Mouse (Mus musculus): ENCODE measurements at regions not wholly inside any gene's neighbourhood (a gene's known extent, or its start where the extent isn't known, plus 50 kb on each side); places are given as distances from the start of the nearest gene placed in this dataset.
"Not testable (repeated sequence)": the region's sequence is repeated elsewhere in the genome, so short reads cannot be mapped to it uniquely, and the experiment has no call there.

DNA sequence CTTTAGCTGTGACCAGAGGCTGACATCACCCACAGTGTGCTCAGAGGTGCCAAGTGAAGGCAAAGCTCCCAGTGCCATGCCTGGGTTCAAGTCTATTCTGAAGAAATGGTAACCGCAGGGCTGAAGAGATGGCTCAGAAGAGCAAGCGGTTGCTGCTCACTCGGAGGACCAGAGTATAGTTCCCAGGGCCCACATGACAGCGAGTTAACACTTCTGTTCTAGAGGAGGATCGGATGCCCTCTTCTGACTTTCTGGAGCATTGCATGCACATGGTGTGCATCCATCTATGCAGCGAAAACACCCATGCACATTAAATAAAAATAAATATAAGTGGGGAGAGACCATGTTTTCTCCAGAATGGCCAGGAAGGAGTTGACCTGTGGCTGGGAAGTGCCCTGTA lies 209.5 kb downstream of the Sorl1 start:
- in situ Hi-C loops (cut with MboI; ENCODE audit: unreplicated experiment in 2 of 2) = no loop called here

DNA sequence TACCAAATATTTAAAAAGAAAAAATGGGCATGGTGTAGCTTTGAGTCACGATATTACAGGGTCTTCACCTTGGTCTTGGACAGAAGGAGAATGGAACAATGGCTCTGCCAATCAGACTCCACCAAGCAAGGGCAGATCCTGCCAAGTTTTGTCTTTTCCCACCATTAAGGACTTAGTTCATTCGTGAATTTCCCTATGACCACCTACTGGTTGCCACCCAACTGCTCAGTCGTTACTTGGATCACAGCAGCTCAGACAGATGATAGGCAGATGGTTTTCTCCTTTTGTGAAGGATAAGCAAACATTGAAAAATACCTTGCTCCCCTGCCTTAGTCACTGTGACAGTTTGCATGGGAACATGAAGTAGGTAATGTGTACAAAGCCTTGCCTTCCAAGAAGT lies 210.2 kb downstream of the Sorl1 start:
- in situ Hi-C loops (cut with MboI; ENCODE audit: unreplicated experiment in 2 of 2) = no loop called here

DNA sequence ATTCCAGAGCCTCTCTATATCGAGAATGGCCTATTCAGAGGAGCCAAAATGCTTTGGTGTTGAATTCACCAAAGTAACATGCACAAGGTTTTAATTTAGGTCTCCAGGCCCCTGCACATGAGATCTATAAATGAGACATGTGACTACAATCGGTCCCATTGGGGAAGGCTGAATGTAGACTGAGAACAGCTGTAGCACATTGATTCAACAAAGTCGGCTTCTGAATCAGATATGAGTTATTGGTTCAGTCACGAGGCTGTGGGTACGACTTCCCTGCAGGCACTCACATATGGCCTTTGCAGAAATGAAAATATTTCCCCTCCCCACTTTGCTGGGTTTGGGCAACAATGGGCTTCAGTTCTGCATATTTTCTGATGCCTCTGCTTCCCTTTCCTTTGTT lies 211.6 kb downstream of the Sorl1 start:
- in situ Hi-C loops (cut with MboI; ENCODE audit: unreplicated experiment in 2 of 2) = no loop called here

DNA sequence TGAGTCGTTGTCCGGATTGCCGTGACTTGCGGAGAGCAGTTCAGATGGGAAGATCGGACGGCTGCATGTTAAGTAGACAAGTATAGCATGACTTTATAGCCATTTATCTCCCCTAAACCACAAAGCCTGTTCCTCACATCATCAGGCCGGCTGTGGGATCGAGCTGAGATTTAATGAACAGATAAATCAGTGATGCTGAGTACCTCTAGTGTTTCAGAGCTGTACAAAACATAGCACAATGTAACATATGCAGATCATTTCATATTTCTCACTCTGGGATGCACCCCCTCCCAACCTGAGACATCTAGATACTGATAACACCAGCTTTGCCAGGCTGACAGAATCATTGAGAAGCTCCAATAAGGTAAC lies 223.5 kb downstream of the Sorl1 start:
- in situ Hi-C loops (cut with MboI; ENCODE audit: unreplicated experiment in 2 of 2) = no loop called here

DNA sequence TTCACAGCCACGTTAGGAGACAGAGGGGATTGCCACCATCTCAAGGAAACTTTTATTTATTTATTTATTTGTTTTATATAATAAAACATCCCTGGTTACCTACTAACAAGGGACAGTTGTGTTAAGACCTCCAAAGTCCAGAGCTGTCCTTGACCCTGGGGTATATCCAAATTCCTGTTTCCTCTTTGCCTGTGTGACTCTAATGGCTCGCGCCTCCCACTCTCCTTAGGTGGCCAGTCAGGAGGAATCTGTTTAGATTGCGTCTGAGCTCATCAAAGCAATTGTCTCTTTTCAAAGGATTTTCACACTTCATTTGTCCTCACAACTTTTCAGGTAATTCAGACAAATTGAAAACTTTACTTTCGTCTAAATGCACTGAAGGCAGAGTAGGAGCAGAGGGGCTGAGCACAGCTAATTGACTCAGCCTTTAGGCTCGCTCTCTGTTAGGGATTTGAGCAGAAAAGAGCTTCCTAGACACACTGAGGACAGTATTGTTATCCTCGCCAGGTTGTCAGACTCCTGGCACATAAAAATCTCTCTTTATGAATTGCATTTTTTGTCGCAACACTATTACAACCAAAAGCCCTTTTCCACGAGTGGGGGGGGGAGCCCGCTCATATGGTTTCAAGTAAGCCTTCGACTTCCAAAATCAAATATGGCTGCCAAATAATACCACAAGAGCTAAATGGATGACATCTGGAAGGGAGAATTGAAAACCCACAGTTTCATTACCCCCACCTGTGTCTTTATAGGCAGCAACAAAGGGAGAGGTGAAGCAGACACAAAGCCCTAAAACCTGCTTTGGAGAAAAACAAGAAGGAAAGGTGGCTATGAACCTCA lies 224.1 kb downstream of the Sorl1 start:
- in situ Hi-C loops (cut with MboI; ENCODE audit: unreplicated experiment in 2 of 2) = no loop called here

DNA sequence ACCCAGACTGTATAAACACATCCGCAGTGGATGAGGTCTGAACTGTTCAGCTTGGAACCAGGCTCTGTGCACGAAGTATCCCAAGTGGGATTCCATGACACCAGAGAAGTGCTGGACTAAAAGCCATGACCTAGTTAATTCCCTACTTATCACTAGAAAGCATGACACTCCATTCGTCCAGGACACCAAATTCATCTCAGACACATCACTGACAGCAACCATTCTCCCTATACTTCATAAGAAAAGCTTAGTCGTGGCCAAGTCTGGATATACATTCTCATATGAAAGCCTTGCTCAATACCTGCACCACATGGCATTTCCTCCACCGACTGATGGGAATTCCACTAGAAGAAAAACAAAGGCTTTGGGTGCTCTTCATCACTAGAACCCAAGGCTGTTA lies 229.0 kb downstream of the Sorl1 start:
- in situ Hi-C loops (cut with MboI; ENCODE audit: unreplicated experiment in 2 of 2) = no loop called here

DNA sequence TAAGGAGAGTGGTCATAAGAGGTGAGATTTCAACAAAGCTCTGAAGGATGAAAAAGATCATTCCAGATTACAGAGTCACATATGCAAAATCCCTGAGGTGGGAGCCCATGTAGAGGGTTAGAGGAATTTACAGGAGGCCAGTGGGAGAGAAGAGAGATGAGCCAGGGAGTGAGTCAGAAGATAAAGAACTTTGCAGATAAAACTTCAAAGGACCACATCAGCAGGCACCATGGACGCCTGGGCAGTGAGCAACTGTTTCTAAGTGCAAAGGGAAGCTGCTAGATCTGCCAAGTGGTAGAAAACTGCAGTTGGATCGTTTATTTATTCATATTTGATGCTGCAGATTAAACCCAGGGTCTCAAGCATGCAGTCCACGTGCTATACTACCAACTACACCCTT lies 231.3 kb downstream of the Sorl1 start:
- in situ Hi-C loops (cut with MboI; ENCODE audit: unreplicated experiment in 2 of 2) = no loop called here

DNA sequence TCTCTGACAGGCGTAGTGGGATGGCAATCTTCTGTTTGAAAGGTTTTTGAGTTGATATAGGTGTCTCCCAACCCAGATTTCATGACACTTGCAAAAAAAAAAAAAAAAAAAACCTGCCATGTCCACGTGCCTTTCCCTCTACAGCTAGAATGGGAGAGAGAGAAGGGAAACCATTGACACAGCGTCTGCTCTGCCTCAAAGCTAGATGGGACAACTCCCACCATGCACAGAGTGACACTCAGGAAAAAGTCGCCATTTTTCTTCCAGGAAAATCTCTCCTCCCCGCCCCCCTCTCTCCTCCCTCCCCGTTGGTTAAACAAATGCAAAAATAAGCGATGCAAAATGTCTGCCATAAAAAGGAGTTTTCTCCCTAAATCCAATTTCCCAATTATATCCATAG lies 232.9 kb downstream of the Sorl1 start:
- in situ Hi-C loops (cut with MboI; ENCODE audit: unreplicated experiment in 2 of 2) = no loop called here

DNA sequence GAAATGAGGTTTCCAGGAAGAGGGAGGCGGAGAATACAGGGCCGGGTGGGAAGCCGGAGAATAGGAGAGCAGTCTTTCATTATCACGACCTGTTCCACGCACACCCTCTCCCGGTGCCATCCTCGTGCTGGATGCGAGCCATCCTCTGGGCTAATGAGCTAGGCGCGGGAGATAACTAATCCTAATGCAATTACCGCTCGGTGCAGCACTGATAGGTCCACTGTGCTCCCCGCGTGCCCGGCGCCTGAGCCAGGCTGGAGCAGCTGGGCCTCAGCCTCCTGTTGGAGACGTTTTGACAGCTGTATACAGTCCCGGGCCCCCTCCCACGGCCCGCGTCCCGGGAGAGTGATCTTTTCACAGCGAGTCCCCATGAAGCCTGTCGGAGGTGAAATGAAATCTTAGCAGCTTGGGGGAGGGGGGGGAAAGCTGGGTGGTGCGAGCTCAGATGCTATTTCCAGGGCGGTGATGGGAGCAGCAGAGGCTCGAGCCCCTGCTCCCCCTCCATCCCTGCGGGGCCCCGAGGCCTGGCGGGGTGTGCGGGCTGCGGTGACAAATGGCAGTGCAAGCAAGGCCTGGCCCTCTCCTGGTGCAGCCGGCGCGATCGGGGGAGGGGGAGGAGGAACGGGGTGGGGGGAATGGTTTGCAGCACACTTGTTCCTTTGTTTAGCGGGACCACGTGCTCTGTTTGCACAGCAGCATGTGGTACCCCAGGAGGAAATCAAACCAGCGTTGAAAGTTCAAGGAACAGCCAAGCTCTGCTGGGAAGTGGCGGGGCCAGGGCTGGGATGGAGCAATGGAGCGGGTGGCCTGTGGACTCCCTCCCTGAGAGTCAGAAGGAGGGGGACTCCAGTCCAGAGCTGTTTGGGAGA lies 233.6 kb downstream of the Sorl1 start:
- in situ Hi-C loops (cut with MboI; ENCODE audit: unreplicated experiment in 2 of 2) = no loop called here

DNA sequence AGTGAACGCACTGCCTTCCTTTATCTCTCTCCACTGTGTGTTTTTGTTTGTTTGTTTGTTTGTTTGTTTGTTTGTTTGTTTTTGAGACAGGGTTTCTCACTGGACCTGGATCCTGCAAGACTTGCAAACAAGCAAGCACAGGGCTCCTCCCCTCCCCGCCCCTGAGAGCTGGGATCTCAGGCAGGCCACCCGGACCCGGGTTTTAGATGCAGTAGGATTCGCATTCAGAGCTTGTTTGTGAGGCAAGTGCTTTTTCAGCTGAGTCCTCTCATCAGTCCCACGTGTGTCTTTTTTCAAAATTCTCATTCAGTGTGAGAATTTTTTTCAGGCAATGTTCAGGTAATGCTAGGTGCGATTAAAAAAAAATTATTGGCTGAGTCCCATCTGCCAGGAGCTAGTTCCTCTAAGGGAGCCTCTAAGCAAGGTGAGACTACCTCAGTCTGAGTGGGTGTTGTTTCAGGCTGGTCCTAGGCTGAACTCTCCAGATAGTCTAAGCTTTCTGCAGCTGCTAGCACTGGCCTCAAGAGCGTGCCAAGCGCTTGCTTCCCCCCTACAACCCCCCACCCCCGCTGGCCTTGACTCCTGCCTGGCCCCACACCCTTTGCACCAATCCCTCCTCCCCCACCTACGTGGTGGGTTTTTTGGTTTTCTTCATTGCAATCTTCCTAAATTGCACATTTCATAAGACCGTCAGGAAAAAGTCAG lies 234.4 kb downstream of the Sorl1 start:
- in situ Hi-C loops (cut with MboI; ENCODE audit: unreplicated experiment in 2 of 2) = no loop called here

DNA sequence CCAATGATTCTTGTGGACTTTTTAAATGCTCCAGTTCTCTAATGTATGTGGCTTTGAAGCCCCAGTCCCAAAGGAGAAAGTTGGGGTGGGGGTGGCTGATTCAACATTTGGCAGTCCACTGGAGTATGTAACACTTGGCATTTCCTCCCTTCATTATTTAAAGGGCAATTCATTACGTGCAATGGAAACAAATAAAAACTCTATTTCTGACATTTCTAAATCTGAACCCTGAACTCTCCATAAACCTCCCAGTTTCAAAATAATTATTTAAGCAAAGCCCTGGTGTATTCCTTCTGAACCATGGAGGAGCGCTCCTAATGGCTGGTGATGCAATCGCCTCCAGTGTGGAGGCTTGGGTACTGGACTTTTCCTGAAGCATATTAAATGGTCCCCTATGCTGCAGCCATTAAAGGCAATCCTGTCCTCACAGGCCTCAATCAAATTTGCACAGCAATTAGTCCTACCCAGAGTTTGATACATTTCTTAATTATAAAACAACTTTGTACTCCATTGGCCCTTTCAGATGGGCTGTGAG lies 235.4 kb downstream of the Sorl1 start:
- in situ Hi-C loops (cut with MboI; ENCODE audit: unreplicated experiment in 2 of 2) = no loop called here

DNA sequence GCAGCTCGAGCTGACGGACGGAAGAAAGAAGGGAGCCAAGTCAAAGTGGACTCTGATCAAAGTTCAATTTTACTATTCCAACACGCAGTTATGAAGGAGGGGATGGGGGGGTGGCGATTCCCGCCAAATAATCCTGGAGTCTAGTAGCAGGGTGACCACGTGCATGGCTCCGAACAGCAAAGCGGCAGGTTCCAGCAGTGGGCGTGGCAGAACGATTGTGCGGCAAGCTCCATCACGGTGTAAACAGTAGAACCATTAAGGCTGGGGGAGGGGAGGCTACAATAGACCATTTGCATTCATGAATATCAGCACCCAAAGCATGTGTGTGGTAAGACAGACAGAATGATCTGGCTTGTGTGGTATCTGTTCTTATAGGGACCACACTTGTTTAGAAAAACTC lies 237.6 kb downstream of the Sorl1 start:
- in situ Hi-C loops (cut with MboI; ENCODE audit: unreplicated experiment in 2 of 2) = not testable (repeated sequence)

DNA sequence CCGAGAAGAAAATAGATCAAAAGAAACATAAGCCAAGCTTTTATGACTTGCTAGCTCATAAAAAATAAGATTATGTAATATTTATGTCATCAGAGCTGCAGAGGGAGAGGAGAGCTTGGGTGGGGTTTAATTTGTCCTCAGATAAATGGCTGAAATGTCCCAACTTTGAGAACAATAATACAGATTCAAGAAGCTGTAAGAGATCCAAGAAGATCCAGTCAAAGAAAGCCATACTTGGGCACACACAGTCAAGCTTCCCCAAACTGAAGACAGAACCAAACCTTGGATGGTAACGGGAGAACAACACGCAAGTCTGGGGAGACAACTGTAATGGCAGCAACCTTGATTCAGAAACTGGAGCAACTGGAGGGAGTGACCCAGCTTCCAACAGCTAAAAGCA lies 243.6 kb downstream of the Sorl1 start:
- in situ Hi-C loops (cut with MboI; ENCODE audit: unreplicated experiment in 2 of 2) = no loop called here

DNA sequence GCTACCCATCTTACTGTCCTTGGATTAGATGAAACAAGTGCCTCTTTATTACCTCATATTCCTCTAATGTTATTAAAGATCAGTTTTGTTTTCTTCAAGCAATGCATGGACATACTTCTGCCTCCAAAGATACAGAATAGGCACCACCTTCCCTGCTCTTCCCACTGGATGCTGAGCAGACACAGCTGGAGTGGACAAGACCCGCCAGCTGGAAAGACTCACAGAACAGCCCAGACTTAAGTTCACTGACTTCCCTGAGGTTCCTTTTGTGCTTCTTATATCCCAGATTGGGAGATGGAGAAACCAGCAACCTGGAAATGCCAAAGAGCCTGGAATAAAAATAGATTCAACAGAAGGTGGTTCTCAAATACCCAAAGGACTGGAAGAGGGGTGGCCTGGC lies 245.0 kb downstream of the Sorl1 start:
- in situ Hi-C loops (cut with MboI; ENCODE audit: unreplicated experiment in 2 of 2) = no loop called here

DNA sequence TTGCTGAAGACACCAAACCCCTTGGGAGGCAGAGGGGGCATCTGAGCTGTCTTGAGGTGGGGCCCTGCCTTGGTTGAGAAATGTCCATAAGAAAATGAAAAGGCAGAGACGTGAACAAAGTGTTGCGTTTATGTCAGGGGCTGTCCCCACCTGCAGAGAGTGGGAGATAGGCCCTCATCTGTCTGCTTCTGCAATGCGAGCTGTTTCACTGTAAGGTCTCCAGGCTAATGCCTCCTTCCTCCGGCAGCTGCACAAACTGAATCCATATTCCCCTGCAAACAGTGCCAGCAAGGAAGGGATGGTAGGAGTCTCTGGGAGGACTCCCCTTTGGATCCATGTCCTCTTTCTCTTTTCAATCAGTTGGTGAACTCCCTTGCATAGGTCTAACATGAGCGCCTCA lies 263.0 kb downstream of the Sorl1 start:
- in situ Hi-C loops (cut with MboI; ENCODE audit: unreplicated experiment in 2 of 2) = no loop called here

DNA sequence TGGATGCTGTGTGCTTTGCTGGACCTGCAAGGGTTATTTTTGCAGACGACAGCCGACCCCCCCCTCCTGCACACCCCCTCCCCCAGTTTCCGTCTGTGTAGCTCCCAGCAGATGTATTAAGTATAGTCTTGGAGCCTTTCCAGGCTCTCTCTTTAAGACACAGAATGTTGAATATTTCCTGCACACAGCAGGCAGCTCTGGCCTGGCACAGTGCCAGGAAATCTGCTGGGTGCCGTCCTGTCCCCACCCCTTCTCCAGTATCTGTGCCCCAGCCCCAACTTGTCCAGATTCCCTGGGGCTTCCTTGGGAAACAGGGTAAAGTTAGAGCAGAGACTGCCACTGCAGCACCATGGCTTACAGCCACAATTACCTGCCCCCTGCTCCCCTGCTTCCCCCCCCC lies 263.4 kb downstream of the Sorl1 start:
- in situ Hi-C loops (cut with MboI; ENCODE audit: unreplicated experiment in 2 of 2) = no loop called here

DNA sequence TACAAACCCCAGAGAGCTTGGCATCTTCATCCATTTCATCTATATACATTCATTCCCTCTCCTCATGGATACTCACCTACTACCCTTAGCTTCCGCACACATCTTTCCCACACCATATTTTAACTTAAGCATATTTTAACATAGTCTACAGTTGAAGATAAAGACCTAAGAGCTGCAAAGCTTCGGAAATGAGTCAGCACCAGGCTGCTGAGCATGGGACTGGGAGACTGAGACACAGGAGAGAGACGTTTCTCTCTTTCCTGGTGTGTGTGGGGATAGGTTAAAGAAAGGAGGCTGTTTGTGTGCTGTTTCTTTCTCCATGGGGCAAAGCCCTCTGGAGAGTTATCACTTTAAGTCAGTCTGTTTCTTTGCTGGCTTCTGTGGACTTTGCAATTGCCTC lies 264.3 kb downstream of the Sorl1 start:
- in situ Hi-C loops (cut with MboI; ENCODE audit: unreplicated experiment in 2 of 2) = no loop called here

DNA sequence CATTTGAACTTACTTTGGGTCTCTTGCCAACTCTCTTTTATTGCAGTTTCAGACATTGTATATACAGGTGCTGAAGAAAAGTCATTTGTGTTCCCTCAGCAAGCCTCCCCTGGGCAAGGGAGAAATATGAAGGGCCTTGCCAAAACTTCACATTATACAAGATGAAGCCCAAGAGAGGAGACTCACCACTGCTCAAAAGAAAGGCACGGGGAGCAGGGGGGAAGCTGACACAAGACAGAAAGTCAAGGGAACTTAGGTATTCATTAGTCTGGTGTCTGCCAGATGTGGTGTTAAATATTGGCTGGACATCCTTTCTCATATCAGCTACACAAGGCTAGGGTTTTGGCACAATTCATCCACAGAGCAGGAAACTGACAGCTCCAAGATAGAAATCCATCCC lies 272.0 kb downstream of the Sorl1 start:
- in situ Hi-C loops (cut with MboI; ENCODE audit: unreplicated experiment in 2 of 2) = no loop called here

DNA sequence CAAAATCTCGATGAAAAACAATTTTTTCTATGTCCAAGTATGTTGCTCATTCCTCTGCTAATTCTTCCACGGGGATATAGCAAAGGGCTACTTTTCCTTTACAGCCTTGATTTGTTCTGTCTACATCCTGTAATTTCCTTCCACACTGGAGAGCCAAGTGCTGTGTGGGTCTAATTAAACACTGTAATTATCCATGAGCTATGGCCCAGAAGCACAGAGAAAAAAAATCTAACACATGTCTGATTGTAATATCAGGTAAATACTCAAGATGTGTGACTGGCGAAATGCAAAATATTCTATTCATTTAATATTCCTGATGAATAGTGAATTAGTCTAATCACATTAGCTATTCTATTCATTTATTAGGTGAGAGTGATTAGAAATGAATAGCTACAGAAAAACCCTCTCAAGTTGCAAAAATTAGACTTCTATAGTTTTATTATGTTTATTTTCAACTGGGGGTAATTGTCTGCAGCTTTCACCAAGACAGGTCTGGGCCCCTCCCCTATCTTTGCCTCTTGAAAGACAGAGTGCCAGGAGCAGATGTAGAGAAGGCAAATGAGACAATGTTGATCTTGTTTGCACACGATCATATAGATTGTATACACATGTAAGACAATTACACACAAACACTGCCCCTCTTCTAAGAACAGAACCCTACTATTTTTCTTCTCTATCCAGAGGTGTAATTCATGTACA lies 274.3 kb downstream of the Sorl1 start:
- in situ Hi-C loops (cut with MboI; ENCODE audit: unreplicated experiment in 2 of 2) = no loop called here

DNA sequence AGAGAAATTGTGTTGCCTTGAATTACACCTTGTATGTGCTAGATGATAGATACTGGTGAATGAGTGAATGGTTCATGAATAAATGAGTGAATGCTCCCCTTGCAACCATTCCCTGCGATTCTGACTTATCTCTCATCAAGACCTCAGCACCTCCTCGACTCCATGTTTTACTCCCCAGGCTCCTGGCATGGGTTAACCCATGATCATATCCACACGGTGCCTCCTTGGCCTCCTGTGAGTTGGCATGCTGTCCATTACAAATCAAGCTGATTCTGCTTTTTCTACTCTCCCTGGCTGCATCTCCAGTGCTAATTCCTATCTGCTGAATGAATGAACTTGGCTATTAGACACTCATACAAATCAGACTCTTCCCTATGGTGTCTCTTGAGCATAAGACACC lies 279.5 kb downstream of the Sorl1 start:
- in situ Hi-C loops (cut with MboI; ENCODE audit: unreplicated experiment in 2 of 2) = no loop called here

Data from v-Abl transformed pro-B cells (cell line).